Mouse (Mus musculus) adrenal gland, postnatal 36 days (tissue): ENCODE data around the gene Kbtbd4. TPM values are rescaled to one million over a fixed set of nuclear protein-coding genes. Genes with fewer than 3 reads are reported as not detected.
A peak's percentile ranks its signal among the peaks of the same experiment; 100 is the strongest.
"Not testable (repeated sequence)": the region's sequence is repeated elsewhere in the genome, so short reads cannot be mapped to it uniquely, and the experiment has no call there.

Source experiments
- DNase-seq, 2 experiments: peaks; one replicate each; pipeline ENCODE4 v3.0.0; 2021; ENCODE audit warnings: mixed read lengths in 1 of 2
- long read RNA-seq, 2 experiments: library from polyadenylated mRNA; stranded (forward); transcript quantifications; one replicate each; pipeline ENCODE4 v2.0.0; 2021; ENCODE audit warnings: borderline sequencing depth in 2 of 2
- total RNA-seq, 2 experiments: library from RNA; stranded (reverse); gene quantifications; 2 replicates each; pipeline ENCODE4 v1.2.3; 2021

Gene Kbtbd4
- total RNA-seq: 10 to 100 TPM; 32.4 to 37.5 TPM
- long read RNA-seq, experiment 1, transcript Kbtbd4-201 (4 exons, 2,437 nt): major isoform, 20 of 27 reads
- long read RNA-seq, experiment 1, transcript Kbtbd4-202 (4 exons, 2,343 nt): minor isoform, 5 of 27 reads
- long read RNA-seq, experiment 1, partial matches to known transcripts: 1 of 27 reads
- long read RNA-seq, experiment 1, other reads (novel, unspliced or antisense): 1 of 27 reads
- long read RNA-seq, experiment 2, transcript Kbtbd4-201 (4 exons, 2,437 nt): major isoform, 11 of 13 reads
- long read RNA-seq, experiment 2, partial matches to known transcripts: 0 of 13 reads
- long read RNA-seq, experiment 2, other reads (novel, unspliced or antisense): 2 of 13 reads

DNA sequence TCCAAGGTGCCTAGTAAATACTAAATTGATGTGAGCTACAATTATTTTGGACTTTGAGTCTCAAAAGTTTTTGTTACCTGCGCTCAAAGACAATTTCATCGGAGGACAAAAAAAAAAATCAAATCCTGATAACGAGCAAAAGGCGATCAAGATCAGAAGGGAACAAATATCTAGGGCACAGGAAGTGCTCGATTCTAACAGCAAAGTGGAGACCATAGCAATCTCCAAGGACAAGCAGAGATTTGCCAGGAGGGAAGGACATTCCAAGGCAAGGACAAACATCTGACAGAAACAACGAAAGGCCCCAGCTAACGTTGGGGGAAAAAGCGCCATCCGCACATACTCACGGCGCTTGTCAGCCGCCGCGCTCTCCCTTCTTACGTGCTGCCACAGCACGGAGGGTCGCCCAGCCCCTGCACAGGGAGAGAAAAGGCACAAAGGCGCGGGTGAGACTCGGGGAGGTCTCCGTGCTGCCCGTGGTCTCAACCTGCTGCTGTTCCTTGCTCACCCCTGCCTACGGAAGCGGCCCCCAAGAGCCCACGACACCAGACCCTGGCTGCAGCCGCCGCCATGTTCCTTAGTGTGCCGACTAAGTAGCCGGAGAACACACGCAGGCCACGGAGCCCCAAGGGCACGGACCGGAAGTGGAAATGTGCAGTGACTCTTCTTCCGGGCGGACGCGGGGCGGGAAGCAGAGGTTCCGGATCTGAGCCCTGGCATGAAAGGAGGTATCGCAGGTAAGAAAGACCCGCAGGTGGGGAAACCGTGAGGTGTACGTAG is at the start of gene Kbtbd4, which contains the start of gene Ndufs3:
TSS of gene Kbtbd4 (plus strand) at position 665 of the 780 bp plus-strand sequence.
TSS of gene Ndufs3 (minus strand) at position 752 of the 780 bp plus-strand sequence.
- DNase-seq: peak; percentile 91

GRCm38 (mm10) chr2:90861486-90861885 is 43.1 kb upstream of the Kbtbd4 start:
- DNase-seq: no peak

DNA sequence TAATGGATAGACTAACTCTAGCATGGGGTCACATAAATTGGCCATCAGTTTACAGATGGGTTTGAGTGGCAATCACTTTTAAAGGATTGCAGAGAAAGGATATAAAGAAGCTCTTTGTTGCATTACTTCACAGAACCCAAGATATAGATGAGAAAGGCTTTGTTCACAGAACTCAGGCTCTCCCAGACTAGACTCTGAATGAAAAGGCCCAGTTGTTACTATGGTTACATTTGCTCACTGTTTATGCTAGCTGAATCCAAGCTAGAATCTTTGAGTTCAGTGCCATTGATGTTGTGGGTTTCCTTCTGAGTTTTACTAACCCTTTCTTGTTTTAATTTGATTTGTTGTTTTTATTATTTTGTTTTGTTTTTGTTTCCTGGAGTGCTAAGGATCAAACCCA is 40.4 kb upstream of the Kbtbd4 start:
- DNase-seq: no peak

DNA sequence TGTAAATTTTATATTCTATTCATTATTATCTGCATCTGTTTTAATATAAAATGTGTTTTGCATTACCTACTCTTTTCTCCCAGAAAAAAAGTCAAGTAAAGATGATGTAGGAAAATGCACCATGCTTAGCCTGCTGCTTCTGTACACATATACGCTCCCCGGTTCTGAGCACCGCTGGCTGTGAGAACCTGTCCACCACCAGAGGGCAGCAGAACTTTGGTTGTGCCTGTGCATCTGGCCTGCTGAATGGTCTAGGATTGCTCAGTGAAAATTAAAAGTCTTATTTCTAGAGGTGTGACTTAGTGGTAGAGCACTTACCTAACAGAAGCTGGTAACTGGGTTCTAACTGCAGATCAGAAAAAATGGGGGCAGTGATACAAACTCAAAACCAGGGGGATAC is 38.0 kb upstream of the Kbtbd4 start:
- peak; percentile 84 to 91 for DNase-seq

- no peak for DNase-seq
These were observed 34.4 kb upstream of the Kbtbd4 start for GRCm38 (mm10) chr2:90870136-90870601.

GRCm38 (mm10) chr2:90871180-90871961 is 33.2 kb upstream of the Kbtbd4 start:
- peak in 1 of 2 experiments; percentile 19 for DNase-seq

DNA sequence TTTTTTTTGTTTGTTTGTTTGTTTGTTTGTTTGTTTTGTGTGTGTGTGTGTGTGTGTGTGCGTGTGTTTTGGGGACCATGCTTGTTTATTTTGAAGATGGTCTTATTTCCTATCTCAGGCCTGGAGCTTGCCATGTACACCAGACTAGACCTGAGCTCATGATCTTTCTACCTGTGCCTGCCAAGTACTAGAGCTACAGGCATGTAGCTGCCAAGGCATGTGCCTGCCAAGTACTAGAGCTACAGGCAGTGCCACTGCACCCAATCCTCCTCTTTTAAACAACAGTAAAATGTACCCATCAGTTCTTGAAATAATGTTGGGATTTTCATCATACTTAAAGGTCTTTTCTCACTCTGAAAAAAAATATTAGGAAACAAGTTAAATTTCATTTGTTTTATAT is 30.5 kb upstream of the Kbtbd4 start:
- DNase-seq: no peak

- no peak for DNase-seq
These were observed 29.3 kb upstream of the Kbtbd4 start for GRCm38 (mm10) chr2:90875239-90875638.

GRCm38 (mm10) chr2:90877584-90878259 is 26.8 kb upstream of the Kbtbd4 start:
- DNase-seq: no peak

- no peak for DNase-seq
These were observed 25.1 kb upstream of the Kbtbd4 start for GRCm38 (mm10) chr2:90879419-90879818.

- no peak for DNase-seq
These were observed 24.3 kb upstream of the Kbtbd4 start for GRCm38 (mm10) chr2:90880144-90880785.

GRCm38 (mm10) chr2:90881824-90882223 is 22.7 kb upstream of the Kbtbd4 start:
- DNase-seq: no peak

GRCm38 (mm10) chr2:90885218-90886041 is 19.1 kb upstream of the Kbtbd4 start, which contains the start of gene C1qtnf4:
Gene C1qtnf4 (plus strand): TSS chr2:90885860.
- DNase-seq: peak in 1 of 2 experiments; percentile 35

- no peak for DNase-seq
These were observed 18.1 kb upstream of the Kbtbd4 start for GRCm38 (mm10) chr2:90886436-90886835.

- no peak for DNase-seq
These were observed 16.9 kb upstream of the Kbtbd4 start for GRCm38 (mm10) chr2:90887627-90888026.

DNA sequence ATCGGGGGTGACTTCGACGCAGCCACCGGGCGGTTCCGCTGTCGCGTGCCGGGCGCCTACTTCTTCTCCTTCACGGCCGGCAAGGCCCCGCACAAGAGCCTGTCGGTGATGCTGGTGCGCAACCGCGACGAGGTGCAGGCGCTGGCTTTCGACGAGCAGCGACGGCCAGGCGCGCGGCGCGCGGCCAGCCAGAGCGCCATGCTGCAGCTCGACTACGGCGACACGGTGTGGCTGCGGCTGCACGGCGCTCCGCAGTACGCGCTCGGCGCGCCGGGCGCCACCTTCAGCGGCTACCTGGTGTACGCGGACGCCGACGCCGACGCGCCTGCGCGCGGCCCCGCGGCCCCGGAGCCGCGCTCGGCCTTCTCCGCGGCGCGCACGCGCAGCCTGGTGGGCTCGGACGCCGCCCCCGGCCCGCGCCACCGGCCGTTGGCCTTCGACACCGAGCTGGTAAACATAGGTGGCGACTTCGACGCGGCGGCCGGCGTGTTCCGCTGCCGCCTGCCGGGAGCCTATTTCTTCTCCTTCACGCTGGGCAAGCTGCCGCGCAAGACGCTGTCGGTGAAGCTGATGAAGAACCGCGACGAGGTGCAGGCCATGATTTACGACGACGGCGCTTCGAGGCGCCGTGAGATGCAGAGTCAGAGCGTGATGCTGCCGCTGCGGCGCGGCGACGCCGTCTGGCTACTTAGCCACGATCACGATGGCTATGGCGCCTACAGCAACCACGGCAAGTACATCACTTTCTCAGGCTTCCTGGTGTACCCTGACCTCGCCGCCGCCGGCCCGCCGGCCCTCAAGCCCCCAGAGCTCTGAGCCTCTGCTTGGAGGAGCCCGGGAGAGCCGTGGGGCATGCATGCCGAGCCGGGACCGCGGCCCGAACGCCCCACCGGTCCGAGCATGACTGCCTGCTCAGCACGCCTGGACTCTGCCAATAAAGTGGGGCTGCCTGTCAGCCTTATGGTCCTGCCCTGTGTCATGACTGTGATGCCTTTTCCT is 14.7 kb upstream of the Kbtbd4 start:
- peak; percentile 54 to 66 for DNase-seq

DNA sequence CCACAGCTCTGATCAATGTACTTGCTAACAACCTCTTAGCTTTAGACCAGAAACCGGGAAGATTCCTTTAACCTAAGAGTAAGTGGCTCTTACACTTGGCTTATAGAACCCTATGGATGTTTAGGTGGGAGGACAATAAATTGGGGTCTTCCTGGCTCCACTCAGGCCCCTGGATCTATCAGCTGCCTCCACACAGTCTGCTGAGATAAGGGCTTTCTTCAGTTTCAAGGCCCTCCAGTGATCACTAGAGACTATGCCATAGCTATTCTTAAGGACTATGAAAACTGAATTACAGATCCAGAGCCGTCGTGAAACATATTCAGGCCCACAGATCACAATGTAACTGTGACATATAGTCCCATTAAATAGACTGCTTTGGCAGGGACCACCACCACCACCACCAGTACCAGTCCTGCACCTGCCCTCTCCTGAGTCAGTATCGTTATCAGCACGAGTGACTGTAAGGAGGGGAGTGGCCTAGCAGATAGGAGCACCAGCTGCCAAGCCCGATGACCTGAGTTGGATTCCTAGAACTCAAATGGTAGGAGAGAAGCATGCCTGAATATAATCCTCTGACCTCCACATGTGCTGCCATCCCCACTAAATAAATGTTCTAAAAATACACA is 10.8 kb upstream of the Kbtbd4 start:
- DNase-seq: no peak

DNA sequence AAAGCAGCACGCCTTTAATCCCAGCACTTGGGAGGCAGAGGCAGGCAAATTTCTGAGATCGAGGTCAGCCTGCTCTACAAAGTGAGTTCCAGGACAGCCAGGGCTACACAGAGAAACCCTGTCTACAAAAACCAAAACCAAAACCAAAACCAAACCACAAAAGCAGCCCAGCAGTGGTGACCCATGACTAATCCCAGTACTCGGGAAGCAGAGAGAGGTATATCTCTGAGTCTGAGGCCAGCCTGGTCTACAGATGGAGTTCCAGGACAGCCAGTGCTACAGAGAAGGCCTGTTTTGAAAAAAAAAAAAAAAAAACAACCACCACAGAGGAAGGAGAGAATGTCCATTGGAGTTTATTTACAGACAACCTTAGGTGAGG is 10.3 kb upstream of the Kbtbd4 start:
- not testable (repeated sequence) for DNase-seq
